Mouse (Mus musculus): Measurements from ENCODE around the gene Pacsin3. TPM values are rescaled to one million over a fixed set of nuclear protein-coding genes. Genes with fewer than 3 reads are reported as not detected.

Pacsin3 gene
- polyA plus RNA-seq, 1 experiment from 2014 or later = 21.8 TPM

- WGBS = under 1% methylated on average over 19 of the region's 22 CpGs
- Histone ChIP-seq H3K9me3 (ENCODE audit: control insufficient read depth, low read length) (no peaks in the 10 kb centered on the region), H3K4me1 (ENCODE audit: control insufficient read depth, insufficient read depth, low read depth, low read length) (peaks cover 20% of the 10 kb centered on the region), H3K4me3 (ENCODE audit: low read length) (peak overlapping the region; percentile 56), H3K4me2 (ENCODE audit: low read length) (peak overlapping the region; percentile 98), H3K27ac (ENCODE audit: low read depth, low read length) (peak overlapping the region; percentile 31), H3K9ac (ENCODE audit: low read depth, low read length) (peak overlapping the region; percentile 68), H3K36me3 (ENCODE audit: control insufficient read depth, insufficient read depth, low read length) (no peaks in the 10 kb centered on the region), H3K27me3 (replicated peaks; ENCODE audit: control insufficient read depth, insufficient read depth, low read length) (peaks cover 4% of the 10 kb centered on the region; the same call in 1 of the 2 replicates)
- ATAC-seq = peak; percentile 65
Observed at GRCm38 (mm10) chr2:91257126-91257980, 1.6 kb downstream of the Pacsin3 start.

- Histone ChIP-seq H3K9me3 (ENCODE audit: control insufficient read depth, low read length) (no peaks in the 10 kb centered on the region), H3K4me1 (ENCODE audit: control insufficient read depth, insufficient read depth, low read depth, low read length) (peaks cover 20% of the 10 kb centered on the region), H3K36me3 (ENCODE audit: control insufficient read depth, insufficient read depth, low read length) (no peaks in the 10 kb centered on the region), H3K27me3 (replicated peaks; ENCODE audit: control insufficient read depth, insufficient read depth, low read length) (peaks cover 4% of the 10 kb centered on the region; the same call in 1 of the 2 replicates), H3K4me2 (ENCODE audit: low read length) (peak overlapping the region; percentile 98), H3K27ac (ENCODE audit: low read depth, low read length) (peak overlapping the region; percentile 59), H3K9ac (ENCODE audit: low read depth, low read length) (peak overlapping the region; percentile 68), H3K4me3 (ENCODE audit: low read length) (peak overlapping the region; percentile 56)
- peak; percentile 62 for ATAC-seq
- 59% methylated on average over 5 of the region's 5 CpGs for WGBS
Observed at GRCm38 (mm10) chr2:91258054-91258453, 2.3 kb downstream of the Pacsin3 start.

GRCm38 (mm10) chr2:91258830-91259229 is 3.1 kb downstream of the Pacsin3 start:
- no peak overlapping the region for H3K27ac ChIP-seq (ENCODE audit: low read depth, low read length)
- H3K4me2 ChIP-seq (ENCODE audit: low read length) = 0 out of 2 replicates have a peak overlapping the region, but pooled peaks have one; percentile 2
- H3K9me3 ChIP-seq (ENCODE audit: control insufficient read depth, low read length) = no peaks in the 10 kb centered on the region
- no peak overlapping the region for H3K9ac ChIP-seq (ENCODE audit: low read depth, low read length)
- H3K4me3 ChIP-seq (ENCODE audit: low read length) = no peak overlapping the region
- no peaks in the 10 kb centered on the region for H3K36me3 ChIP-seq (ENCODE audit: control insufficient read depth, insufficient read depth, low read length)
- 55% methylated on average over 1 of the region's 1 CpGs for WGBS
- peaks cover 20% of the 10 kb centered on the region for H3K4me1 ChIP-seq (ENCODE audit: control insufficient read depth, insufficient read depth, low read depth, low read length)
- no peak for ATAC-seq
- H3K27me3 ChIP-seq (replicated peaks; ENCODE audit: control insufficient read depth, insufficient read depth, low read length) = peaks cover 4% of the 10 kb centered on the region; the same call in 1 of the 2 replicates

GRCm38 (mm10) chr2:91259493-91259892 is 3.7 kb downstream of the Pacsin3 start:
- Histone ChIP-seq H3K4me3 (ENCODE audit: low read length) (no peak overlapping the region), H3K36me3 (ENCODE audit: control insufficient read depth, insufficient read depth, low read length) (no peaks in the 10 kb centered on the region), H3K9ac (ENCODE audit: low read depth, low read length) (no peak overlapping the region), H3K27me3 (replicated peaks; ENCODE audit: control insufficient read depth, insufficient read depth, low read length) (peaks cover 3% of the 10 kb centered on the region; the same call in 1 of the 2 replicates), H3K9me3 (ENCODE audit: control insufficient read depth, low read length) (no peaks in the 10 kb centered on the region), H3K27ac (ENCODE audit: low read depth, low read length) (no peak overlapping the region), H3K4me2 (ENCODE audit: low read length) (no peak overlapping the region), H3K4me1 (ENCODE audit: control insufficient read depth, insufficient read depth, low read depth, low read length) (peaks cover 25% of the 10 kb centered on the region)
- WGBS = 90% methylated on average over 1 of the region's 1 CpGs
- no peak for ATAC-seq

- ATAC-seq = no peak
- H3K27me3 ChIP-seq (replicated peaks; ENCODE audit: control insufficient read depth, insufficient read depth, low read length) = no peaks in the 10 kb centered on the region
- peak overlapping the region; percentile 90 for H3K4me2 ChIP-seq (ENCODE audit: low read length)
- peaks cover 15% of the 10 kb centered on the region for H3K4me1 ChIP-seq (ENCODE audit: control insufficient read depth, insufficient read depth, low read depth, low read length)
- peak overlapping the region; percentile 95 for H3K27ac ChIP-seq (ENCODE audit: low read depth, low read length)
- WGBS = 89% methylated on average over 17 of the region's 17 CpGs
- H3K36me3 ChIP-seq (ENCODE audit: control insufficient read depth, insufficient read depth, low read length) = peaks cover 15% of the 10 kb centered on the region
- peak overlapping the region; percentile 95 for H3K9ac ChIP-seq (ENCODE audit: low read depth, low read length)
- H3K4me3 ChIP-seq (ENCODE audit: low read length) = peak overlapping the region; percentile 81
- no peaks in the 10 kb centered on the region for H3K9me3 ChIP-seq (ENCODE audit: control insufficient read depth, low read length)
Observed at GRCm38 (mm10) chr2:91263692-91264660, 8.2 kb downstream of the Pacsin3 start.

GRCm38 (mm10) chr2:91264711-91265681 is 9.2 kb downstream of the Pacsin3 start, which contains the start of gene Arfgap2:
TSS of gene Arfgap2 (plus strand) at chr2:91264974.
- no peaks in the 10 kb centered on the region for H3K9me3 ChIP-seq (ENCODE audit: control insufficient read depth, low read length)
- no peaks in the 10 kb centered on the region for H3K27me3 ChIP-seq (replicated peaks; ENCODE audit: control insufficient read depth, insufficient read depth, low read length)
- peak within 1 kb of the TSS; percentile 95 for H3K27ac ChIP-seq (ENCODE audit: low read depth, low read length)
- WGBS = 2% methylated on average over 71 of the region's 72 CpGs
- H3K4me1 ChIP-seq (ENCODE audit: control insufficient read depth, insufficient read depth, low read depth, low read length) = peaks cover 15% of the 10 kb centered on the region
- H3K36me3 ChIP-seq (ENCODE audit: control insufficient read depth, insufficient read depth, low read length) = peaks cover 23% of the 10 kb centered on the region
- peak within 1 kb of the TSS; percentile 95 for H3K9ac ChIP-seq (ENCODE audit: low read depth, low read length)
- ATAC-seq = peak; percentile 99
- H3K4me2 ChIP-seq (ENCODE audit: low read length) = peak within 1 kb of the TSS; percentile 90
- peak within 1 kb of the TSS; percentile 81 for H3K4me3 ChIP-seq (ENCODE audit: low read length)

- no peak for ATAC-seq
- H3K36me3 ChIP-seq (ENCODE audit: control insufficient read depth, insufficient read depth, low read length) = peaks cover 28% of the 10 kb centered on the region
- H3K9ac ChIP-seq (ENCODE audit: low read depth, low read length) = no peak overlapping the region
- no peaks in the 10 kb centered on the region for H3K27me3 ChIP-seq (replicated peaks; ENCODE audit: control insufficient read depth, insufficient read depth, low read length)
- no peak overlapping the region for H3K4me2 ChIP-seq (ENCODE audit: low read length)
- peaks cover 15% of the 10 kb centered on the region for H3K4me1 ChIP-seq (ENCODE audit: control insufficient read depth, insufficient read depth, low read depth, low read length)
- H3K4me3 ChIP-seq (ENCODE audit: low read length) = no peak overlapping the region
- 90% methylated on average over 3 of the region's 3 CpGs for WGBS
- H3K9me3 ChIP-seq (ENCODE audit: control insufficient read depth, low read length) = no peaks in the 10 kb centered on the region
- H3K27ac ChIP-seq (ENCODE audit: low read depth, low read length) = no peak overlapping the region
Observed at GRCm38 (mm10) chr2:91268042-91268441, 12.3 kb downstream of the Pacsin3 start.

- WGBS = 86% methylated on average over 2 of the region's 2 CpGs
- H3K27me3 ChIP-seq (replicated peaks; ENCODE audit: control insufficient read depth, insufficient read depth, low read length) = no peaks in the 10 kb centered on the region
- H3K4me2 ChIP-seq (ENCODE audit: low read length) = no peak overlapping the region
- H3K4me3 ChIP-seq (ENCODE audit: low read length) = no peak overlapping the region
- peaks cover 15% of the 10 kb centered on the region for H3K4me1 ChIP-seq (ENCODE audit: control insufficient read depth, insufficient read depth, low read depth, low read length)
- no peak for ATAC-seq
- no peak overlapping the region for H3K9ac ChIP-seq (ENCODE audit: low read depth, low read length)
- no peaks in the 10 kb centered on the region for H3K9me3 ChIP-seq (ENCODE audit: control insufficient read depth, low read length)
- H3K36me3 ChIP-seq (ENCODE audit: control insufficient read depth, insufficient read depth, low read length) = peaks cover 33% of the 10 kb centered on the region
- no peak overlapping the region for H3K27ac ChIP-seq (ENCODE audit: low read depth, low read length)
Observed at GRCm38 (mm10) chr2:91268706-91269105, 13.0 kb downstream of the Pacsin3 start.
